Mouse (Mus musculus): ENCODE data around the gene Hunk. TPM values are rescaled to one million over a fixed set of nuclear protein-coding genes. Genes with fewer than 3 reads are reported as not detected.

Gene Hunk
- polyA plus RNA-seq, 1 experiment from 2014 or later: 1.9 TPM

DNA sequence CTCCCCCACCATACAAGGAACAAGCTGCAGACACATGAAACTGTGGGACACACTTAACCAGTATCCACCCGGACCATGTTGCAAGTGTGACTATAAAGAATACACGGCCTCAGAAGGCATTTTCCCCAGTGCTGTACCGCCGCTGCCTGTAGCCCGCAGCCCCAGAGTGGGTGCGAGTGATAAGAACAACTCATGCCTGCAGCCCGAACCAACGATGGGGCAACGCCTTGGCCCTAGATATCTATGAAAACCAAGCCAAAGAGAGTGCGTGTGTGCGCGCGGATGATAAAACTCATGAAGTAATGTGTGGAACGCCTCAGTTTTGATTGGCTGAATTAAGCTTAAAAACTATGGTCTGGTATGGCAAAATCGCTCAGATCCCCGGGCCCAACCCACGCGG lies 138.1 kb downstream of the Hunk start:
- WGBS: 92% methylated on average over 18 of the region's 18 CpGs
- Histone ChIP-seq H3K4me1 (replicated peaks; ENCODE audit: control insufficient read depth, insufficient read depth) (no peaks in the 10 kb centered on the region), H3K27me3 (ENCODE audit: control insufficient read depth, insufficient read depth, low read length) (no peaks in the 10 kb centered on the region), H3K4me2 (replicated peaks; ENCODE audit: low read depth) (no peak overlapping the region), H3K36me3 (ENCODE audit: control insufficient read depth, insufficient read depth, low read length) (no peaks in the 10 kb centered on the region), H3K4me3 (ENCODE audit: low read depth, low read length) (no peak overlapping the region), H3K9me3 (ENCODE audit: control insufficient read depth, low read length) (no peaks in the 10 kb centered on the region), H3K27ac (replicated peaks) (no peak overlapping the region), H3K9ac (ENCODE audit: low read length) (no peak overlapping the region)
- DNase-seq (ENCODE audit: low spot score): no peak
- no peak for ATAC-seq (ENCODE audit: low FRiP score, low TSS enrichment)
- TF ChIP-seq CTCF (IDR thresholded peaks at IDR 0.05; ENCODE audit: low read depth): no peak
- TF ChIP-seq EP300 (optimal IDR thresholded peaks at IDR 0.05): no peak

- Histone ChIP-seq H3K4me3 (ENCODE audit: low read depth, low read length) (no peak overlapping the region), H3K9ac (ENCODE audit: low read length) (no peak overlapping the region), H3K9me3 (ENCODE audit: control insufficient read depth, low read length) (no peaks in the 10 kb centered on the region), H3K27ac (replicated peaks) (no peak overlapping the region), H3K4me1 (replicated peaks; ENCODE audit: control insufficient read depth, insufficient read depth) (no peaks in the 10 kb centered on the region), H3K27me3 (ENCODE audit: control insufficient read depth, insufficient read depth, low read length) (no peaks in the 10 kb centered on the region), H3K4me2 (replicated peaks; ENCODE audit: low read depth) (no peak overlapping the region), H3K36me3 (ENCODE audit: control insufficient read depth, insufficient read depth, low read length) (no peaks in the 10 kb centered on the region)
- DNase-seq (ENCODE audit: low spot score) (no peak), ATAC-seq (ENCODE audit: low FRiP score, low TSS enrichment) (no peak)
- TF ChIP-seq EP300 (optimal IDR thresholded peaks at IDR 0.05) (no peak), CTCF (IDR thresholded peaks at IDR 0.05; ENCODE audit: low read depth) (no peak)
- WGBS: 97% methylated on average over 18 of the region's 18 CpGs
These were observed 138.6 kb downstream of the Hunk start for GRCm38 (mm10) chr16:90524393-90524792.

GRCm38 (mm10) chr16:90533119-90533673 lies 147.4 kb downstream of the Hunk start:
- no peak overlapping the region for H3K4me2 ChIP-seq (replicated peaks; ENCODE audit: low read depth)
- TF ChIP-seq EP300 (optimal IDR thresholded peaks at IDR 0.05) (no peak), CTCF (IDR thresholded peaks at IDR 0.05; ENCODE audit: low read depth) (no peak)
- H3K9me3 ChIP-seq (ENCODE audit: control insufficient read depth, low read length): no peaks in the 10 kb centered on the region
- no peak overlapping the region for H3K27ac ChIP-seq (replicated peaks)
- ATAC-seq (ENCODE audit: low FRiP score, low TSS enrichment) (no peak), DNase-seq (ENCODE audit: low spot score) (no peak)
- no peaks in the 10 kb centered on the region for H3K36me3 ChIP-seq (ENCODE audit: control insufficient read depth, insufficient read depth, low read length)
- no peaks in the 10 kb centered on the region for H3K4me1 ChIP-seq (replicated peaks; ENCODE audit: control insufficient read depth, insufficient read depth)
- WGBS: 61% methylated on average over 10 of the region's 10 CpGs
- no peaks in the 10 kb centered on the region for H3K27me3 ChIP-seq (ENCODE audit: control insufficient read depth, insufficient read depth, low read length)
- no peak overlapping the region for H3K4me3 ChIP-seq (ENCODE audit: low read depth, low read length)
- no peak overlapping the region for H3K9ac ChIP-seq (ENCODE audit: low read length)

DNA sequence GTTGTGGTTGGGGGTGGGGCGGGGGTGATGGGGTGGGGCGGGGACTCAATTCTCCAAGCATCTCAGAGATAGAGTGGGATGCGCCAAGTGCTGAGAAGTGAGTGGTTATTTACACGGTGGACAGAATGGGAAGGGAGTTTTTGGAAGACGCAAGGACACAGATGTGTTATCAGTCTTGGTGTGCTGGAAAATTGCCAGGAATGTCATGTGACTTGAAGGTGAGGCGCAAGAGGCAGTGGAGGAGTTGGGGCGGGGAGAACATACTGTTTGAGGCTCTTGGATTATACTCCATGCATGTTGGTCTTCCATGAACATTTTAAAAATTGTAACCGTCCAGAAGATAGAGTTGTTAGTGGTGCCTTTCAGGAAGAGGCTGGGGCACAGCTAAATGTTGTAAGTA lies 148.8 kb downstream of the Hunk start:
- Histone ChIP-seq H3K9ac (ENCODE audit: low read length) (no peak overlapping the region), H3K36me3 (ENCODE audit: control insufficient read depth, insufficient read depth, low read length) (no peaks in the 10 kb centered on the region), H3K9me3 (ENCODE audit: control insufficient read depth, low read length) (no peaks in the 10 kb centered on the region), H3K4me1 (replicated peaks; ENCODE audit: control insufficient read depth, insufficient read depth) (no peaks in the 10 kb centered on the region), H3K4me2 (replicated peaks; ENCODE audit: low read depth) (no peak overlapping the region), H3K27ac (replicated peaks) (no peak overlapping the region), H3K4me3 (ENCODE audit: low read depth, low read length) (no peak overlapping the region), H3K27me3 (ENCODE audit: control insufficient read depth, insufficient read depth, low read length) (no peaks in the 10 kb centered on the region)
- TF ChIP-seq CTCF (IDR thresholded peaks at IDR 0.05; ENCODE audit: low read depth) (no peak), EP300 (optimal IDR thresholded peaks at IDR 0.05) (no peak)
- ATAC-seq (ENCODE audit: low FRiP score, low TSS enrichment): no peak
- no peak for DNase-seq (ENCODE audit: low spot score)
- WGBS: 59% methylated on average over 8 of the region's 8 CpGs

GRCm38 (mm10) chr16:90538926-90539325 lies 153.1 kb downstream of the Hunk start:
- H3K4me1 ChIP-seq (replicated peaks; ENCODE audit: control insufficient read depth, insufficient read depth): no peaks in the 10 kb centered on the region
- no peak overlapping the region for H3K4me3 ChIP-seq (ENCODE audit: low read depth, low read length)
- 54% methylated on average over 5 of the region's 5 CpGs for WGBS
- no peak overlapping the region for H3K9ac ChIP-seq (ENCODE audit: low read length)
- no peak overlapping the region for H3K27ac ChIP-seq (replicated peaks)
- 0 out of 2 replicates have a peak, but pooled peaks have one; percentile 32 for ATAC-seq (ENCODE audit: low FRiP score, low TSS enrichment)
- TF ChIP-seq EP300 (optimal IDR thresholded peaks at IDR 0.05): no peak
- no peak for TF ChIP-seq CTCF (IDR thresholded peaks at IDR 0.05; ENCODE audit: low read depth)
- DNase-seq (ENCODE audit: low spot score): no peak
- no peaks in the 10 kb centered on the region for H3K9me3 ChIP-seq (ENCODE audit: control insufficient read depth, low read length)
- H3K27me3 ChIP-seq (ENCODE audit: control insufficient read depth, insufficient read depth, low read length): no peaks in the 10 kb centered on the region
- no peaks in the 10 kb centered on the region for H3K36me3 ChIP-seq (ENCODE audit: control insufficient read depth, insufficient read depth, low read length)
- no peak overlapping the region for H3K4me2 ChIP-seq (replicated peaks; ENCODE audit: low read depth)

DNA sequence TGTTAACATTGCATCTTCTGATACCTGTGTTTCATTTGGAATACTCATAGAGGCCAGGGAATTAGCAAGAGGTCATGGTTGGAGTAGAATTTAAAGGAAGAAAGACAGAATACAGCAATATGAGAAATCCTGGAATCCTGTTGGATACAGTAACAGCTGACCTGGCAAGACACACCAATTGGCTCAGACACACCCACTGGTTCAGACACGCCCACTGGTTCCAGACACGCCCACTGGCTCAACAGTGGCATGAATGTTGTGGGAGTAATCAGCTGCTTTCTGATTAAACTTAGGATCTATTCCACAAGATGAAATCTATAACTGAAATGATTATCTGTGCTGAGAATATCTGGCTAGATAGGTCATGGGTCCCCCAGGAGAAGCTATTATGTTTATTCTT lies 155.4 kb downstream of the Hunk start:
- H3K27ac ChIP-seq (replicated peaks): no peak overlapping the region
- no peaks in the 10 kb centered on the region for H3K9me3 ChIP-seq (ENCODE audit: control insufficient read depth, low read length)
- ATAC-seq (ENCODE audit: low FRiP score, low TSS enrichment) (no peak), DNase-seq (ENCODE audit: low spot score) (no peak)
- no peaks in the 10 kb centered on the region for H3K36me3 ChIP-seq (ENCODE audit: control insufficient read depth, insufficient read depth, low read length)
- H3K4me2 ChIP-seq (replicated peaks; ENCODE audit: low read depth): no peak overlapping the region
- TF ChIP-seq CTCF (IDR thresholded peaks at IDR 0.05; ENCODE audit: low read depth) (no peak), EP300 (optimal IDR thresholded peaks at IDR 0.05) (no peak)
- no peak overlapping the region for H3K4me3 ChIP-seq (ENCODE audit: low read depth, low read length)
- H3K4me1 ChIP-seq (replicated peaks; ENCODE audit: control insufficient read depth, insufficient read depth): no peaks in the 10 kb centered on the region
- H3K9ac ChIP-seq (ENCODE audit: low read length): no peak overlapping the region
- no peaks in the 10 kb centered on the region for H3K27me3 ChIP-seq (ENCODE audit: control insufficient read depth, insufficient read depth, low read length)
- 77% methylated on average over 2 of the region's 2 CpGs for WGBS

All from stomach, postnatal 0 days (tissue).